Mouse (Mus musculus) CD4-positive, CD25-positive, alpha-beta regulatory T cell, adult 9 weeks (primary cell): ENCODE results near the gene Krt14. TPM values are rescaled to one million over a fixed set of nuclear protein-coding genes. Genes with fewer than 3 reads are reported as not detected.

Source experiments
- polyA plus RNA-seq: library from polyadenylated mRNA; unstranded; fragments of 100-300 nt; shearing (Covaris generic); gene quantifications from one replicate; pipeline ENCODE4 v1.2.1, GENCODE M21; 2017

Krt14 gene
- not detected for polyA plus RNA-seq

GRCm38 (mm10) chr11:100207498-100207897 is at the start of gene Krt14:
Krt14 (minus strand) TSS chr11:100207548.

DNA sequence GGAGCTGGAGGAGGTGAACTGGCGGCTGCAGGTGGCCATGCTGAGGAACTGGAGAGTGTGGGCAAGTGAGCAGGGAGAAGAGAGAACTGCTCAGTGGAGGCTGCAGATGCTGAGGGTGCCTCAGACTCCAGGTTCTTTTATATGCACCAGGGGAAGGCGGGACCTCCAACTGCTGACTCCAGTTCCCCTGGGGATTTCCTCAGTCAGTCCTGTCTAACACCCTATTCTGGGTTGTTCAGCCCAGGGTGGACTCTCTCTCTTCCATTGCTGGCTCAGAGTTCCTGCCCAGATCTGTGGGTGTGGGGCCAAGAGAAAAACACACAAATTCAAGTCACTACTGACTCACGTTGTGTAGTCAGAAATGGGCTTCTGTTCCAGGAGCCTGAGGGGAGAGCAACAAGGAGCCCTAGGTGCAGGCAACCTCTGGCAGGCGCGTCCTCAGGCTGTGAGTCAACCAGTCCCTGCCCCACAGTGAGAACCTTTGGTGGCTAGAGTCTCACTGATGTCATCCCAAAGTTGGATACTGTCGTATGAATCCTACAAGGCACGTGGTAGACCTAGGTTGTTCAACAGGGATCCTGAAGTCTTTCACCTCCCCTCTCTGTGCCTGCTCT is 41.6 kb upstream of the Krt14 start, which contains the start of gene Krt16:
Gene Krt16 (minus strand): TSS at position 51 of the 614 bp plus-strand sequence.

GRCm38 (mm10) chr11:100192992-100193391 is 14.4 kb downstream of the Krt14 start, which contains the start of gene Krt9:
Krt9 (minus strand) TSS chr11:100193246.

Other genes starting within 250 kb of the Krt14 start
- not detected for gene Krtap29-1, start 228.5 kb downstream of the Krt14 start, polyA plus RNA-seq
- gene Krtap16-1, start 221.0 kb downstream of the Krt14 start, polyA plus RNA-seq, result not detected
- not detected for gene Krtap17-1, start 213.6 kb downstream of the Krt14 start, polyA plus RNA-seq
- gene Krt33a, start 191.3 kb downstream of the Krt14 start, polyA plus RNA-seq, result not detected
- gene Krt33b, start 177.7 kb downstream of the Krt14 start, polyA plus RNA-seq, result not detected
- not detected for gene Krt34, start 166.0 kb downstream of the Krt14 start, polyA plus RNA-seq
- not detected for gene Krt31, start 157.0 kb downstream of the Krt14 start, polyA plus RNA-seq
- gene Krt32, start 119.3 kb downstream of the Krt14 start, polyA plus RNA-seq, result not detected
- not detected for gene Krt35, start 111.3 kb downstream of the Krt14 start, polyA plus RNA-seq
- not detected for gene Krt36, start 101.9 kb downstream of the Krt14 start, polyA plus RNA-seq
- gene Krt13, start 86.0 kb downstream of the Krt14 start, polyA plus RNA-seq, result not detected
- not detected for gene Krt15, start 71.6 kb downstream of the Krt14 start, polyA plus RNA-seq
- gene Krt19, start 58.9 kb downstream of the Krt14 start, polyA plus RNA-seq, result not detected
- not detected for gene Krt9, start 14.3 kb downstream of the Krt14 start, polyA plus RNA-seq
- not detected for gene Krt16, start 41.4 kb upstream of the Krt14 start, polyA plus RNA-seq
- gene Krt17, start 53.5 kb upstream of the Krt14 start, polyA plus RNA-seq, result 3.8 TPM
- not detected for gene Krt42, start 62.3 kb upstream of the Krt14 start, polyA plus RNA-seq
- gene Eif1, start 112.3 kb upstream of the Krt14 start, polyA plus RNA-seq, result 3,233 TPM
- not detected for gene Gast, start 126.9 kb upstream of the Krt14 start, polyA plus RNA-seq
- 2.6 TPM for gene Hap1, start 148.6 kb upstream of the Krt14 start, polyA plus RNA-seq
- 2.5 TPM for gene Jup, start 190.2 kb upstream of the Krt14 start, polyA plus RNA-seq
- gene P3h4, start 207.3 kb upstream of the Krt14 start, polyA plus RNA-seq, result not detected
- gene Fkbp10, start 208.1 kb upstream of the Krt14 start, polyA plus RNA-seq, result not detected
- 166 TPM for gene Nt5c3b, start 234.3 kb upstream of the Krt14 start, polyA plus RNA-seq
- gene Klhl10, start 234.4 kb upstream of the Krt14 start, polyA plus RNA-seq, result 0.45 TPM